Mouse (Mus musculus) erythroblast, embryonic 14.5 days (primary cell): ENCODE measurements at regions not wholly inside any gene's neighbourhood (a gene's known extent, or its start where the extent isn't known, plus 50 kb on each side); places are given as distances from the start of the nearest gene placed in this dataset.

Source experiments
- GATA1 ChIP-seq: IDR thresholded peaks from 2 replicates; pipeline ENCODE4 v1.6.1; 2012; ENCODE audit warnings: low read length, inconsistent platforms, mixed read lengths
- TAL1 ChIP-seq: IDR thresholded peaks from 3 replicates; pipeline ENCODE4 v1.6.1; 2012; ENCODE audit warnings: low read length, inconsistent platforms, mixed read lengths

DNA sequence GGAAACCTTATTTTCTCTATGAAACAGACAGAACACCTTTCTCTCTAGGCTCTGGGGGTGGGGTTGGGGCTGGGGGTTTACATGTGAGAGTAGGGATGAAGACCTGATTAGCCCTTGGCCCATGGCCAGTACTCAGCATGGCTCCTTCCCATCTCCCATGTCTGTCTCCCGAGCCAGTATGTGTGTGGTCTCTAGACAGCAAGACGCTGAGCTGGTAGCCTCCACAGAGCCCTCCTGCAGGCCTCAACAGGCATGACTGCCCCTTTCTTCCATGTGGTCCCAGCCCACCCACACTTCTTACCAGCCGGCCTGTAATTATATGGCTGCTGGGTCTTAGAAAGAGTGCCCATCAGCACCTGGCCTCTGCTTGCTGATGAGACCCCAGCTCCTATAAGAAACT, 84.2 kb upstream of the Bod1 start:
- TF ChIP-seq TAL1 = no peak
- no peak for TF ChIP-seq GATA1
